Comparison of ENCODE assay signal across 8 mouse cellular contexts in genomic region chr11:121017703-121018102, GRCm38 (mm10). TPM values are rescaled to one million over a fixed set of nuclear protein-coding genes. Genes with fewer than 3 reads are reported as not detected.
A peak's percentile ranks its signal among the peaks of the same experiment; 100 is the strongest.
DNase-seq lines count a peak whose midpoint lies in the region; ATAC-seq and TF ChIP-seq lines count a peak whose summit lies in the region.

No protein-coding gene starts in this region.

- no peaks in the 10 kb centered on the region for H3K4me1 ChIP-seq in kidney, adult 2 months (ENCODE audit: control insufficient read depth, insufficient read depth, low read length)
- no peaks in the 10 kb centered on the region for H3K4me1 ChIP-seq in limb, embryonic 14.5 days (ENCODE audit: control insufficient read depth, insufficient read depth, low read length)
- no peaks in the 10 kb centered on the region for H3K4me1 ChIP-seq in midbrain, embryonic 16.5 days (ENCODE audit: control insufficient read depth, insufficient read depth, low read length)

- no peaks in the 10 kb centered on the region for H3K36me3 ChIP-seq in kidney, adult 2 months (ENCODE audit: control insufficient read depth, insufficient read depth, low read length)
- H3K36me3 ChIP-seq in limb, embryonic 14.5 days (ENCODE audit: control insufficient read depth, insufficient read depth, low read length), result no peaks in the 10 kb centered on the region
- no peaks in the 10 kb centered on the region for H3K36me3 ChIP-seq in midbrain, embryonic 16.5 days (ENCODE audit: control insufficient read depth, insufficient read depth, low read length)

- ATAC-seq in granulocyte monocyte progenitor cell, adult 5-6 weeks (replicated peaks; ENCODE audit: poor library complexity, severe bottlenecking), result peak; percentile 76
- peak; percentile 68; the same call in 1 of the 2 replicates for ATAC-seq in limb, embryonic 14.5 days (ENCODE audit: low FRiP score, low read depth)
- ATAC-seq in midbrain, embryonic 16.5 days, result peak; percentile 62; the same call in 1 of the 2 replicates

- peak; percentile 83 for TF ChIP-seq CTCF in kidney, adult 2 months (conservative IDR thresholded peaks at IDR 0.05; ENCODE audit: insufficient read depth, insufficient read length, low read depth, low read length)

- no peak overlapping the region for H3K9ac ChIP-seq in limb, embryonic 14.5 days (ENCODE audit: low read depth, low read length, severe bottlenecking)
- no peak overlapping the region for H3K9ac ChIP-seq in midbrain, embryonic 16.5 days (ENCODE audit: low read depth, low read length)

- H3K27me3 ChIP-seq in kidney, adult 2 months (replicated peaks; ENCODE audit: control insufficient read depth, insufficient read depth, low read length), result no peaks in the 10 kb centered on the region
- H3K27me3 ChIP-seq in limb, embryonic 14.5 days (ENCODE audit: control insufficient read depth, insufficient read depth, low read length), result no peaks in the 10 kb centered on the region
- no peaks in the 10 kb centered on the region for H3K27me3 ChIP-seq in midbrain, embryonic 16.5 days (ENCODE audit: control insufficient read depth, insufficient read depth, low read depth, low read length)

- WGBS in kidney, adult 2 months, result 35% methylated on average over 3 of the region's 3 CpGs
- 31% methylated on average over 3 of the region's 3 CpGs for whole genome bisulfite sequencing in limb, embryonic 14.5 days
- WGBS in midbrain, embryonic 16.5 days, result 49% methylated on average over 3 of the region's 3 CpGs

- DNase-seq in urinary bladder, postnatal 14 days (ENCODE audit: low spot score), result peak; percentile 72
- DNase-seq in urinary bladder, adult 2 months (ENCODE audit: low spot score), result no peak
- peak; percentile 76 for DNase-seq in embryo, embryonic 11 days
- peak; percentile 86 for DNase-seq in kidney, adult 2 months
- peak; percentile 67 for DNase-seq in limb, embryonic 14.5 days (ENCODE audit: low spot score)
- DNase-seq in spleen, postnatal 36 days (ENCODE audit: low spot score in 2 of 2), result peak; percentile 42 to 45

- no peaks in the 10 kb centered on the region for H3K9me3 ChIP-seq in limb, embryonic 14.5 days (ENCODE audit: control insufficient read depth, low read length)
- H3K9me3 ChIP-seq in midbrain, embryonic 16.5 days (replicated peaks; ENCODE audit: control insufficient read depth, low read length, poor library complexity, severe bottlenecking), result no peaks in the 10 kb centered on the region

- no peak overlapping the region for H3K4me2 ChIP-seq in limb, embryonic 14.5 days (replicated peaks; ENCODE audit: low read depth, low read length, severe bottlenecking)
- H3K4me2 ChIP-seq in midbrain, embryonic 16.5 days (ENCODE audit: low read length), result no peak overlapping the region

- no peak overlapping the region for H3K27ac ChIP-seq in kidney, adult 2 months (ENCODE audit: insufficient read depth, low read depth, low read length)
- no peak overlapping the region for H3K27ac ChIP-seq in limb, embryonic 14.5 days (replicated peaks; ENCODE audit: low read depth, low read length)
- no peak overlapping the region for H3K27ac ChIP-seq in midbrain, embryonic 16.5 days (ENCODE audit: low read length)

- TF ChIP-seq POLR2A in kidney, adult 2 months (IDR thresholded peaks at IDR 0.05; ENCODE audit: low read depth, low read length), result no peak
- no peak for TF ChIP-seq POLR2A in limb, embryonic 14.5 days (IDR thresholded peaks at IDR 0.05; ENCODE audit: borderline replicate concordance, extremely low read depth, insufficient read depth, insufficient read length)

- H3K4me3 ChIP-seq in kidney, adult 2 months (ENCODE audit: insufficient read depth, low read depth, low read length), result no peak overlapping the region
- H3K4me3 ChIP-seq in limb, embryonic 14.5 days (replicated peaks; ENCODE audit: low read length), result no peak overlapping the region
- H3K4me3 ChIP-seq in midbrain, embryonic 16.5 days (ENCODE audit: low read depth, low read length), result no peak overlapping the region

RNA-seq across cellular contexts. Expression of gene Cd7, which starts 21.5 kb away (rescaled TPM):
- polyA plus RNA-seq in urinary bladder, adult 2 months (2012; rRNA removed), result 1.1 and 1.6 TPM in 2 replicates
- total RNA-seq in granulocyte monocyte progenitor cell, adult 5-6 weeks (2014; fragmentation: Nextera tagmentation), result 6.1 TPM in 1 of 2 replicates, not detected in the other
- not detected in 2 replicates for total RNA-seq in granulocyte monocyte progenitor cell, adult 5-6 weeks (2017)
- polyA plus RNA-seq in kidney, adult 2 months (2012; rRNA removed), result 1.2 and 3.0 TPM in 2 replicates
- polyA plus RNA-seq in limb, embryonic 14.5 days (2012; rRNA removed), result 0.36 and 0.69 TPM in 2 replicates
- 0.19 and 0.21 TPM in 2 replicates for polyA plus RNA-seq in limb, embryonic 14.5 days (2014; fragmentation: Nextera tagmentation; extraction: Ambion mirVana)
- not detected in 2 replicates for polyA plus RNA-seq in midbrain, embryonic 16.5 days (2015; fragmentation: Nextera tagmentation; extraction: Ambion mirVana)

RNA-seq across cellular contexts. Expression of gene Csnk1d, which starts 26.6 kb away (rescaled TPM):
- 106 and 110 TPM in 2 replicates for polyA plus RNA-seq in urinary bladder, adult 2 months (2012; rRNA removed)
- total RNA-seq in granulocyte monocyte progenitor cell, adult 5-6 weeks (2014; fragmentation: Nextera tagmentation), result 53.7 and 63.6 TPM in 2 replicates
- 68.2 and 70.6 TPM in 2 replicates for total RNA-seq in granulocyte monocyte progenitor cell, adult 5-6 weeks (2017)
- polyA plus RNA-seq in kidney, adult 2 months (2012; rRNA removed), result 63.3 and 71.0 TPM in 2 replicates
- 140 and 148 TPM in 2 replicates for polyA plus RNA-seq in limb, embryonic 14.5 days (2012; rRNA removed)
- 65.8 and 74.9 TPM in 2 replicates for polyA plus RNA-seq in limb, embryonic 14.5 days (2014; fragmentation: Nextera tagmentation; extraction: Ambion mirVana)
- 153 and 161 TPM in 2 replicates for polyA plus RNA-seq in midbrain, embryonic 16.5 days (2015; fragmentation: Nextera tagmentation; extraction: Ambion mirVana)

RNA-seq across cellular contexts. Expression of gene Sectm1b, which starts 45.7 kb away (rescaled TPM):
- not detected in 2 replicates for polyA plus RNA-seq in urinary bladder, adult 2 months (2012; rRNA removed)
- total RNA-seq in granulocyte monocyte progenitor cell, adult 5-6 weeks (2014; fragmentation: Nextera tagmentation), result not detected in 2 replicates
- not detected in 2 replicates for total RNA-seq in granulocyte monocyte progenitor cell, adult 5-6 weeks (2017)
- 66.6 and 75.2 TPM in 2 replicates for polyA plus RNA-seq in kidney, adult 2 months (2012; rRNA removed)
- 0.12 TPM in 1 of 2 replicates, not detected in the other for polyA plus RNA-seq in limb, embryonic 14.5 days (2012; rRNA removed)
- not detected in 2 replicates for polyA plus RNA-seq in limb, embryonic 14.5 days (2014; fragmentation: Nextera tagmentation; extraction: Ambion mirVana)
- polyA plus RNA-seq in midbrain, embryonic 16.5 days (2015; fragmentation: Nextera tagmentation; extraction: Ambion mirVana), result not detected in 2 replicates

Comparison
In these comparisons a context has a peak if more than half of its experiments do, and no peak if none do; other contexts are left out.
1. RNA of gene Sectm1b, which starts 45.7 kb away (polyA plus RNA-seq): 66.6 to 75.2 TPM in kidney, adult 2 months; 0.12 TPM in limb, embryonic 14.5 days, not detected in urinary bladder, adult 2 months and not detected in midbrain, embryonic 16.5 days; every median in the first group is over 10 times any median in the second.
2. Peak in every context shown above with its lines, with median percentiles within 50 percentile points of each other: ATAC-seq.